Mouse (Mus musculus): ENCODE data around the gene Lrrc30. TPM values are rescaled to one million over a fixed set of nuclear protein-coding genes. Genes with fewer than 3 reads are reported as not detected.

The Lrrc30 gene
- polyA plus RNA-seq, 1 experiment from 2014 or later: not detected

Other genes starting within 250 kb of the Lrrc30 start
- gene Lama1, start 64.5 kb upstream of the Lrrc30 start, polyA plus RNA-seq (2015; fragmentation: Nextera tagmentation; extraction: Ambion mirVana): 9.7 and 11.1 TPM in 2 replicates